Mouse (Mus musculus): ENCODE data around the gene Gbp3.
A peak's percentile ranks its signal among the peaks of the same experiment; 100 is the strongest.
"Not testable (repeated sequence)": the region's sequence is repeated elsewhere in the genome, so short reads cannot be mapped to it uniquely, and the experiment has no call there.

Gene Gbp3

DNA sequence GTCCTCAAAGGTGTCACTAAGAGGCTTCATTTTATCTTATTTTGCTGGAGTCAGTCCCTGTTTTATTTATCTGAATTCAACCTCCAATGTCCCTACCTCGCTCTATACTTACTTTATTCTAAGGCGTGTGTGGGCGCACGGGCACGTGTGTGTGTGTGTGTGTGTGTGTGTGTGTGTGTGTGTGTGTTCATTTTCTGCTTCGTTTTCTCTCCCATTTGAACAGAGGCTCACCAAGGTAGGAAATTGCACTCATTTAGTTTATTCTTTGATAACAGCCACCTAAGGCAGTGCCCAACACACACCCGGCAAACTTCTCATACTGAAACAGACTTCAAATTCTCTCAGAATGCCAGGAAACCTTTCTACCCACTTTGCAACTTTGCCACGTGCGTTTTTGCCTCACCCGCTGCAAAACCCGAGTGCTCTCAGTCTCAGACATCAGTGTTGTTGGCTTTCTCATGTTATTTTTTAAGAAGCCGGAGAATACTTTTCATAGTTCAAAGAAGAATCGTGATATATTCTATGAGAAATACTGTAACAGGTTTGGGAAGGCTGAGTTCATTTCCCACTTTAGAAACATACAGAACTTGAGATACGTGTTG is 1.3 kb downstream of the Gbp3 start:
- no peak for DNase-seq (ENCODE audit: low read depth, low spot score)
- Histone ChIP-seq H3K36me3 (ENCODE audit: control insufficient read depth, insufficient read depth, low read length, poor library complexity, severe bottlenecking) (peaks cover 2% of the 10 kb centered on the region; the same call in 1 of the 2 replicates), H3K27me3 (ENCODE audit: control insufficient read depth, insufficient read depth, low read length, poor library complexity, severe bottlenecking) (no peaks in the 10 kb centered on the region)

DNA sequence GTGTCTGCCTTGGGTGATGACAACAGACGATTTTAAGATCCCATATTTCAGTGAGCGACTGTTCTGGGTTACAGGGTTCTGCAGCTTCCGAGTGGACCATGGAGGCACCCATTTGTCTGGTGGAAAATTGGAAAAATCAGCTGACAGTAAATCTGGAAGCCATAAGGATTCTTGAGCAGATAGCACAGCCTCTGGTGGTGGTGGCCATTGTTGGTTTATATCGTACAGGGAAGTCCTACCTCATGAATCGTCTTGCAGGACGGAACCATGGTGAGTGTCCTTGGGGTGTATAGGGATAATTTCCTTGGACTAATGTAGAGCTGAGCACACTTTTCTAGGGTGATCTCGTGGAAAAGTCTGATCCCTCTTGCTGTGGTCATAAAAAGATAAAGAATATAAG is 1.8 kb downstream of the Gbp3 start:
- no peaks in the 10 kb centered on the region for H3K27me3 ChIP-seq (ENCODE audit: control insufficient read depth, insufficient read depth, low read length, poor library complexity, severe bottlenecking)
- DNase-seq (ENCODE audit: low read depth, low spot score), result no peak
- peaks cover 2% of the 10 kb centered on the region; the same call in 1 of the 2 replicates for H3K36me3 ChIP-seq (ENCODE audit: control insufficient read depth, insufficient read depth, low read length, poor library complexity, severe bottlenecking)

DNA sequence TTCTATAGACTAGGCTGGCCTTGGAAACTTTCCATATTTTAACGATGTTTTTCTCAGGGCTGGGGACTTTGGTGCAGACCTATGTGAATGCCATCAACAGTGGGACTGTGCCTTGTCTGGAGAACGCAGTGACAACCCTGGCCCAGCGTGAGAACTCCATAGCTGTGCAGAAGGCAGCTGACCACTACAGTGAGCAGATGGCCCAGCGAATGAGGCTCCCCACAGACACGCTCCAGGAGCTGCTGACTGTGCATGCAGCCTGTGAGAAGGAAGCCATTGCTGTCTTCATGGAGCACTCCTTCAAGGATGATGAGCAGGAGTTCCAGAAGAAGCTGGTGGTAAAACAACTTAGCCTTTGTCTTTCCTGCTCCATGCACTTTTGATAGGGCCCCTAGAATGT is 7.7 kb downstream of the Gbp3 start:
- peaks cover 15% of the 10 kb centered on the region for H3K36me3 ChIP-seq (ENCODE audit: control insufficient read depth, insufficient read depth, low read length, poor library complexity, severe bottlenecking)
- not testable (repeated sequence) for H3K27me3 ChIP-seq (ENCODE audit: control insufficient read depth, insufficient read depth, low read length, poor library complexity, severe bottlenecking); DNase-seq (ENCODE audit: low read depth, low spot score)

DNA sequence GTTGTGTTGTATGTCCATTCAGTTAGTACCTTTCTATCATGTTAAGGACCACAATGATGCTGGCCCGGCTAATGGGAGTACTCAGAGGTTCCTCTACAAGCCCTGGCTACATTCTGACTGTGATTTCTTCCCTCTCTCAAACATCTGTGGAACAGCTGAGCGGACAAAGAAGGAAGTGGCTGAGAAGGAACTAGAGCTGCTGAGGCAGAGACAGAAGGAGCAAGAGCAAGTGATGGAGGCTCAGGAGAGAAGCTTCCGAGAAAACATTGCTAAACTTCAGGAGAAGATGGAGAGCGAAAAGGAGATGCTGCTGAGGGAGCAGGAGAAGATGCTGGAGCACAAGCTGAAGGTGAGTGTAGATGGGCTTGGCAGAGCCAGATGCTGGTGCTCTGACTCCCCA is 10.9 kb downstream of the Gbp3 start:
- Histone ChIP-seq H3K27me3 (ENCODE audit: control insufficient read depth, insufficient read depth, low read length, poor library complexity, severe bottlenecking) (no peaks in the 10 kb centered on the region), H3K36me3 (ENCODE audit: control insufficient read depth, insufficient read depth, low read length, poor library complexity, severe bottlenecking) (peaks cover 13% of the 10 kb centered on the region)
- no peak for DNase-seq (ENCODE audit: low read depth, low spot score)

DNA sequence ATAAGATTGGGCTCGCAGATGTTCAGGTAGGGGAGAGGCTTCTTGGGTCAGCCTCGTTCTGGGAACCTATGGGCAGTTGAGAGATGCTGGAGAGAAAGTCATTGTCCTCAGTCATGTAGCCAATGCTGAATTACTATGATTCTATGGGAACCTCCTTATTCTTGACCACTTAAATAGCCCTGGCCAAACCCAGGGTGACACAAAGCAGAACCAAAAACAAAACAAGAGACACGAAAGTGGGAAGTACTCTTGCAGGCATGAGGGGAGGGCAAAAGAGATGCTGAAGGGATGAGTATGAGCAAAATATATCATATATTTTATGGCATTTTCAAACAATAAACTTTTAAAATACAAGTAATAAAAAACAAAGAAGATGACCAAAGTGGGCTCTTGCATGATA is 17.3 kb downstream of the Gbp3 start:
- no peaks in the 10 kb centered on the region for H3K36me3 ChIP-seq (ENCODE audit: control insufficient read depth, insufficient read depth, low read length, poor library complexity, severe bottlenecking)
- DNase-seq (ENCODE audit: low read depth, low spot score), result peak; percentile 12

DNA sequence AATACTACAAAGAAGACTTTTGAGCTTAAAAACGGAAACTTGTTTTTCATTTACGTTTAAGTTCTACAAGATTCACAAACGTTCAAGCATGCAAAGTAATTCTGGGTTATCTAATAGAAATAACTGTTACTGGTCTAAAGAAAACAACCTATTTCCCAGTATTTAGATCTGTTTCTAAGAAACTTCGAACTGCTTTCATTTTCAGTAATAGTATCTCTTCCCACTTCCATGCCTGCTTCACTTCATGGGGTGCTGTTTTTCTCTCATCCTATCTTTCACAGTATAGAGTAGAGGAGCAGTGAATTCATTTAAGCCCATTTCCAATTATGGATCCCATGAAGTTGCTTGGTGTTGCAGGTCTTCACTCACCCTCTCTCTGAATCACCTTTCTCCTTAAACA is 18.5 kb downstream of the Gbp3 start:
- DNase-seq (ENCODE audit: low read depth, low spot score), result no peak
- Histone ChIP-seq H3K36me3 (ENCODE audit: control insufficient read depth, insufficient read depth, low read length, poor library complexity, severe bottlenecking) (no peaks in the 10 kb centered on the region), H3K27me3 (ENCODE audit: control insufficient read depth, insufficient read depth, low read length, poor library complexity, severe bottlenecking) (no peaks in the 10 kb centered on the region)

More for the DNA sequence above, 17.3 kb downstream of the Gbp3 start:
- no peaks in the 10 kb centered on the region for H3K27me3 ChIP-seq (ENCODE audit: control insufficient read depth, insufficient read depth, low read length, poor library complexity, severe bottlenecking)

DNA sequence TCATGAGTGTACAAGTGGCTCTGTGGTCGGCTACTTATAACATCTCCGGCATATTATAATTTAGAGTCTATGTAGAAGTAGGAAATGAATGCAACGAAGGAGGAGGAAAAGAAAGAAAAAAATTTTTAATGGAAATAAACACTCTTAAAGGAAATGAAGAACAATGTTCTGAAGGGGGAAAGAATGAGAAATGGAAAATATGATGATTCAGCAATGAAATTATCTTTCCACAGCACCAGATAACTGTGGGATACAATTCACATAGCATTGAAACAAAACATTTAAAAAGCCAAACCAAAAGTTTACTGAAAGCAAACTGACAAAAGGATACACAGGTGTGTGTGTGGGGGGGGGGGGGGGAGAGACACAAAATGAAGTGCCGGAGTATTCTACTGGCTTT is 23.2 kb downstream of the Gbp3 start:
- Histone ChIP-seq H3K27me3 (ENCODE audit: control insufficient read depth, insufficient read depth, low read length, poor library complexity, severe bottlenecking) (no peaks in the 10 kb centered on the region; the same call in 1 of the 2 replicates), H3K36me3 (ENCODE audit: control insufficient read depth, insufficient read depth, low read length, poor library complexity, severe bottlenecking) (no peaks in the 10 kb centered on the region)
- DNase-seq (ENCODE audit: low read depth, low spot score), result no peak

DNA sequence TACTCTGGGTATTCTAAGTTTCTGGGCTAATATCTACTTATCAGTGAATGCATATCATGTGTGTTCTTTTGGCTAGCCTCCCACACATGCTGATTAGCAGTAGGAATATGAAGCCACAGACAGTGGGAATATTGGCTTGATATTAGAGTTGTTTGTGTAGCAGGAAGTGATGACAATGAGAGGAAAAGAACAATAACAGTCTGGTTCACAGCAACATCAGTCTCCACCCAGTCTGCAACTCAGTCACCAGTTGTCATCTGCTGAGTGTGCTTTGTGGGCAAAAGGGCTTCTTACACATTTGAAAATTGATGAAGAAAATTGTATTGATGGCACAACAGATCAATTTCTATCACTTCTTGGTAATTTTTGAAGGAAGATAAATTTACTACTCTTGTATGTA is 27.6 kb downstream of the Gbp3 start:
- no peak for DNase-seq (ENCODE audit: low read depth, low spot score)
- Histone ChIP-seq H3K36me3 (ENCODE audit: control insufficient read depth, insufficient read depth, low read length, poor library complexity, severe bottlenecking) (no peaks in the 10 kb centered on the region), H3K27me3 (ENCODE audit: control insufficient read depth, insufficient read depth, low read length, poor library complexity, severe bottlenecking) (no peaks in the 10 kb centered on the region; the same call in 1 of the 2 replicates)

DNA sequence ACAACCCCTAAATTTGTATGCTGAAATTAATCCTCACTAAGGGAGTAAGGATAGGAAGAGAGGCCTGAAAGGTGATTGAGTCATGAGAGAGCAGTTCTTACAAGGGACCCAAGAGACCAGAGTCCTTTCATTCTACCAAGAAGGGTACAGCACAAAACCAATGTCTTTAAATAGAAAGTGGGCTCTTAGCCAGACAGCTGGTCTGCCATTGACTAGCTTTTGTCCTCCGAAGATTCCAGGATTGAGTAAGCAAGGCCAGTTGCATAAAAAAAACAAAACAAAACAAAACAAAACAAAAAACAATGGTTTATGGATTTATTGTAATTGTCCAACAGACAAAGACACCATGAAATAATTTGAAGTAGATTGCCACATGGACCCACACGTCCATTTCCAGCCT is 29.1 kb downstream of the Gbp3 start:
- no peak for DNase-seq (ENCODE audit: low read depth, low spot score)
- H3K36me3 ChIP-seq (ENCODE audit: control insufficient read depth, insufficient read depth, low read length, poor library complexity, severe bottlenecking), result no peaks in the 10 kb centered on the region
- no peaks in the 10 kb centered on the region; the same call in 1 of the 2 replicates for H3K27me3 ChIP-seq (ENCODE audit: control insufficient read depth, insufficient read depth, low read length, poor library complexity, severe bottlenecking)

DNA sequence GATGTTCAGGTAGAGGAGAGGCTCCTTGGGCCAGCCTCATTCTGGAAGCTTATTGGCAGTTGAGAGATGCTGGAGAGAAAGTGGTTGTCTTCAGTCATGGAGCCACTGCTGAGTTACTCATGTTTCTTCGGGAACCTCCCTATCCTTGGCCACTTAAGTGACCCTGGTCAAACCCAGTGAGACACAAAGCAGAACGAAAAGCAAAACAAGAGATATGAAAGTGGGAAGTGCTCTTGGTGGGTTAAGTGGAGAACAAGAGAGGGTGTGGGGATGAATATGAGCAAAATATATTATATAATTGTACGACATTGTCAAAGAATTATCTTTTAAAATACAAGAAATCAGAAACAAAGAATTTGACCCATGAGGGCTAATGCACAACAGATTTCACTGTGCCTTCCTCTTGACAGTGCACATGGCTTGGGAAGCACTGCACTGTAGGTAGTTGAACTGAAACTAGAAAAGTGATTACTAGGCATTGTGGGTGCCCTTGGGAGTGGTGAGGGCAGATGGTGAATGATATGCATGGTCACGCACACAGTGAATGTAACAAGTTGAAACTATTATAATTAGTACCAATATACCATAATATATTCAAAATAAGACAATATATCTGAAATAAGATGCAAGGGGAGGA is 30.7 kb downstream of the Gbp3 start:
- Histone ChIP-seq H3K27me3 (ENCODE audit: control insufficient read depth, insufficient read depth, low read length, poor library complexity, severe bottlenecking) (no peaks in the 10 kb centered on the region), H3K36me3 (ENCODE audit: control insufficient read depth, insufficient read depth, low read length, poor library complexity, severe bottlenecking) (no peaks in the 10 kb centered on the region)
- peak; percentile 59 for DNase-seq (ENCODE audit: low read depth, low spot score)

DNA sequence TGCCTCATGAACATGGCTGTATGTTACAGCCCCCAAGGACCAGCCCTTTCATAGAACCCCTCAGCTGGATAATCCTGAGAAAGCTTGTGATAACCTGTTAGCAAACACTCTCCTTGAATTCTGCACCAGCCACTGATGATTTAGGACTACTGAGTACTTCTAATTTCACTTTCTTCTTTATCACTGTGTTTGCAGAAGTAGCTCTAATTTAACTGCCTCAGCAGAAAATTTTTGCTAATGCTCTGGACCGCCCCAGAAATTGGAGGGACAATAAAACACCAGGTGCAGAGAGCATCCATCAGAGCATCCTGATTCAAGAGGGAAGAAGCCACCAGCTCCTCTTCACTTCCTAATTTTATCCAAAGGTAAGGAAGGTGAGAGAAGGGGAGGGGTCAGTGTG is 34.7 kb downstream of the Gbp3 start, which contains the start of gene Gbp2b:
Gene Gbp2b (plus strand): TSS at position 301 of the 400 bp plus-strand sequence.
- no peak for DNase-seq (ENCODE audit: low read depth, low spot score)
- H3K36me3 ChIP-seq (ENCODE audit: control insufficient read depth, insufficient read depth, low read length, poor library complexity, severe bottlenecking), result no peaks in the 10 kb centered on the region
- no peaks in the 10 kb centered on the region for H3K27me3 ChIP-seq (ENCODE audit: control insufficient read depth, insufficient read depth, low read length, poor library complexity, severe bottlenecking)

DNA sequence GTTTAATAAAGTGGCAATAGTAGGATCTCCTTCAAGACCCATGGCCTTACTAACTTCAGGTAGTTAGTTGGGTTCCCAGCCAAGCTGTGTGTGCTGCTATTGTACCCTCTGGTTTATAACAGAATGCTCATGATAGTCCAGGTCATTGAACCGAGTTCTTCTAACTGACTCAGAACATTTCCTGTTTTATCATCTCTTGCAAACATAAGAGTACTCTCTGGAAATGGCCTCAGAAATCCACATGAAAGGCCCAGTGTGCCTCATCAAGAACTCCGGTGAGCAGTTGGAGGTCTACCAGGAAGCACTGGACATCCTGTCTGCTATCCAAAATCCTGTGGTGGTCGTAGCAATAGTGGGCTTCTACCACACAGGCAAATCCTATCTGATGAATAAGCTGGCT is 38.1 kb downstream of the Gbp3 start:
- DNase-seq (ENCODE audit: low read depth, low spot score), result no peak
- no peaks in the 10 kb centered on the region for H3K27me3 ChIP-seq (ENCODE audit: control insufficient read depth, insufficient read depth, low read length, poor library complexity, severe bottlenecking)
- no peaks in the 10 kb centered on the region for H3K36me3 ChIP-seq (ENCODE audit: control insufficient read depth, insufficient read depth, low read length, poor library complexity, severe bottlenecking)

DNA sequence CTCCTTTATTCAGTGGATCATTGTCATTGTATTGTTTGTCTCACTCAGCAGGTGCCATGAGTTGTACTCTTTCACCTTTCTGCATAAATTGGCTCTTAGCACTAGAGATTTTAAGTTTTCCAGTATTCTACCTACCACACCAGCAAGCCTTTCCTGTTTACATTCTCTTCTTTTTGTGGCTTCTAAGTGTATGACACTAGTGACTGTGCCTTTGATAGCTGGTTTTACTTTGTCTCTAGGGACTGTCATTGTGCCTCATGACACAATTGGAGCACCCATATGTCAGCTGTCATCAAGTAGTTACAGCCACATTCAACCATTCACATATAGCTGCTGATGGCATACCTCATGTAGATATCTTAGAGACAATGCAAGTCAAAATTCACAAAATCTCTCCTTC is 41.8 kb downstream of the Gbp3 start:
- Histone ChIP-seq H3K36me3 (ENCODE audit: control insufficient read depth, insufficient read depth, low read length, poor library complexity, severe bottlenecking) (no peaks in the 10 kb centered on the region), H3K27me3 (ENCODE audit: control insufficient read depth, insufficient read depth, low read length, poor library complexity, severe bottlenecking) (no peaks in the 10 kb centered on the region)
- no peak for DNase-seq (ENCODE audit: low read depth, low spot score)

DNA sequence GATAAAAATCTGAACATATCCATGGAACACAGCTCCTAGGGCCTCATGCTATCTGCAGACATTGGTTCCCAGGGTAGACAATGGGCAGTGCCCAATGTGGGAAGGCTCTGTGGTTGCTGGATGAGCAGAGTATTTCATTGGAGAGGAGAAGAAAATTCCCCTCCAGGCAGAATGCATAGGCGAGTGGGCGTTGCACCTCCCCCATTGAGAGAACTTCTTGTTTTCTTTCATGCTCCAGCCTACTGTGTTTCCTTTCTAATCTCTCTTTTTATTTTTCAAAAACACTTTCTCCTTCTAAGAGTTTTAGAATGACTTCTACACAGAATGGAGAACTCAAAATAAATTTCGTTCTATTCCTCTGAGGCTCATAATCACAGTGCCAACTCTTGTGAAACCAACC is 58.8 kb downstream of the Gbp3 start:
- Histone ChIP-seq H3K27me3 (ENCODE audit: control insufficient read depth, insufficient read depth, low read length, poor library complexity, severe bottlenecking) (no peaks in the 10 kb centered on the region), H3K36me3 (ENCODE audit: control insufficient read depth, insufficient read depth, low read length, poor library complexity, severe bottlenecking) (no peaks in the 10 kb centered on the region; the same call in 1 of the 2 replicates)
- DNase-seq (ENCODE audit: low read depth, low spot score), result peak; percentile 54

DNA sequence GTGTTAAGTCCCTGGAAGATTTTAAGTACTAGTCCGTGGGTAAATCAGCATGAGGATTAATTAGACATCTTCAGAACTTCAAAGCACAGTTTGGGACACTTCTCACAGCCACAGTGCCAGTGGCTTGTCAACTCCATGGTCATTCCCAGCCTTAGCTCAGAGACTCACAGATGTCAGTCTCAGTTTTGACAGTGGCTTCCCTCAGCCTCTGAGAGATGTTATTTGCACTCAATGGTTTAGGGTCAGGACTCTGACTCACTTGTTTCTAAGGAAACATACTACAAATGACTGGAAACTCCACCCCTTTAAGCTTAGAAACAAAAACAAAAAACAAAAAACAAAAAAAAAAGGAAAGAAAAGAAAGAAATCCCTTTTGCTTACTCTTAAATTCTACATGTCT is 59.8 kb downstream of the Gbp3 start:
- H3K36me3 ChIP-seq (ENCODE audit: control insufficient read depth, insufficient read depth, low read length, poor library complexity, severe bottlenecking), result no peaks in the 10 kb centered on the region; the same call in 1 of the 2 replicates
- peak; percentile 42 for DNase-seq (ENCODE audit: low read depth, low spot score)
- no peaks in the 10 kb centered on the region for H3K27me3 ChIP-seq (ENCODE audit: control insufficient read depth, insufficient read depth, low read length, poor library complexity, severe bottlenecking)

All from splenic B cell, adult 2 months (primary cell).